Mouse (Mus musculus) stomach, postnatal 0 days (tissue): ENCODE data around the gene Atad3a.

ENCODE experiments used
- CTCF ChIP-seq: IDR thresholded peaks from 2 replicates; pipeline ENCODE4 v1.5.1; 2016; ENCODE audit warnings: antibody characterized with exemption, low read depth, mild to moderate bottlenecking, moderate library complexity
- EP300 ChIP-seq: optimal IDR thresholded peaks from 2 replicates; pipeline ENCODE3; 2016; ENCODE audit warnings: antibody characterized with exemption

DNA sequence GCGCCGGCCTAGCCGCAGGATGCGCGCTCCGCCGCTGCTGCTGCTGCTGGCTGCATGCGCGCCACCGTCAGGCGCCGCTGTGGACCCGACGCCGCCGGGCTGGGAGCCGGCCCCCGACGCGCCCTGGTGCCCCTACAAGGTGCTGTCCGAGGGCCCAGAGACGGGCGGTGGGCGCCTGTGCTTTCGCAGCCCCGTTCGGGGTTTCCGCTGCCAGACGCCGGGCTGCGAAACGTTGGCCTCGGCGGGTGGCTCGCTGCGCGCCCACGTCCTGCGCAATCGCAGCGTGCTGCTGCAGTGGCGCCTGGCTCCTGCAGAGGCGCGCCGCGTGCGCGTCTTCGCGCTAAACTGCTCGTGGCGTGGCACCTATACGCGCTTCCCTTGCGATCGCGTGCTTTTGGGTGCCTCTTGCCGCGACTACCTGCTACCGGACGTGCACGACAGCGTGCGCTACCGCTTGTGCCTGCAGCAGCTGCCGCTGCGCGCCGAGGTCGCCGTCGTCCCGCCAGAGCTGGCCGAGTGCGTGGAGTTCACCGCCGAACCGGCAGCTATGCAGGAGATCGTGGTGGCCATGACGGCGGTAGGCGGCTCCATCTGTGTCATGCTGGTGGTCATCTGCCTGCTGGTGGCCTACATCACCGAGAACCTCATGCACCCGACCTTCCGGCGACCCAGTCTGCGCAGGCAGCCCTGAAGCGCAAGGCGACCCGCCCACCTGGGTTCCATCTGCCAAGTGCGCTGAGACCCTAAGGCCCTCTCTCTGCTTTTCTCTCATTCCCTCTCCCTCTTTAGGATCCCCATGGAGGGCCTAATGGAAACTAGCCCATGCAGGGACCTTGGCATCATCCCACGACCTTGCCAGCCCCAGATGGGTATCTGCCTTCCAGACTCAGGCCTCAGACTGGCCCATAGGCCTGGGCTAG is 66.2 kb downstream of the Atad3a start:
- TF ChIP-seq CTCF (peak; percentile 62), EP300 (no peak)
